Mouse (Mus musculus): ENCODE data around the gene Tada2b. TPM values are rescaled to one million over a fixed set of nuclear protein-coding genes. Genes with fewer than 3 reads are reported as not detected.

Tada2b gene
- polyA plus RNA-seq, 1 experiment from 2014 or later, result 1.6 TPM

Other genes starting within 250 kb of the Tada2b start
- gene Sorcs2, start 86.1 kb downstream of the Tada2b start, polyA plus RNA-seq (2015; fragmentation: Nextera tagmentation; extraction: Ambion mirVana), result 8.3 and 8.8 TPM in 2 replicates
- 76.1 and 80.0 TPM in 2 replicates for gene Grpel1, start 19.3 kb downstream of the Tada2b start, polyA plus RNA-seq (2015; fragmentation: Nextera tagmentation; extraction: Ambion mirVana)
- 0.11 and 0.12 TPM in 2 replicates for gene Ccdc96, start 303 bp upstream of the Tada2b start, polyA plus RNA-seq (2015; fragmentation: Nextera tagmentation; extraction: Ambion mirVana)
- 30.7 and 34.0 TPM in 2 replicates for gene Tbc1d14, start 109.0 kb upstream of the Tada2b start, polyA plus RNA-seq (2015; fragmentation: Nextera tagmentation; extraction: Ambion mirVana)
- gene D5Ertd579e, start 211.7 kb upstream of the Tada2b start, polyA plus RNA-seq (2015; fragmentation: Nextera tagmentation; extraction: Ambion mirVana), result 14.0 and 14.2 TPM in 2 replicates